Mouse (Mus musculus) embryonic facial prominence, embryonic 12.5 days (tissue): ENCODE data around the gene Cpeb4. TPM values are rescaled to one million over a fixed set of nuclear protein-coding genes. Genes with fewer than 3 reads are reported as not detected.
A peak's percentile ranks its signal among the peaks of the same experiment; 100 is the strongest.
"Not testable (repeated sequence)": the region's sequence is repeated elsewhere in the genome, so short reads cannot be mapped to it uniquely, and the experiment has no call there.

Source experiments
- ATAC-seq: fragments of 200-750 bp; cut with Nextera tagmentation; 2 replicates; pipeline ENCODE4 v1.8.0; 2017; ENCODE audit not compliant: insufficient number of reproducible peaks, insufficient read depth, low FRiP score, low TSS enrichment
- H3K27ac ChIP-seq: fragments of 300-500 bp; sonication (generic); 2 replicates; pipeline ENCODE4 v1.5.1; 2016; ENCODE audit warnings: mild to moderate bottlenecking
- H3K27me3 ChIP-seq: fragments of 300-500 bp; sonication (generic); 2 replicates; pipeline ENCODE4 v1.6.1; 2016; ENCODE audit warnings: mild to moderate bottlenecking, moderate library complexity
- H3K36me3 ChIP-seq: fragments of 300-500 bp; sonication (generic); 2 replicates; pipeline ENCODE4 v1.6.1; 2016; ENCODE audit warnings: mild to moderate bottlenecking
- H3K4me1 ChIP-seq: fragments of 300-500 bp; sonication (generic); 2 replicates; pipeline ENCODE4 v1.6.1; 2016
- H3K4me2 ChIP-seq: fragments of 300-500 bp; sonication (generic); replicated peaks from 2 replicates; pipeline ENCODE4 v1.6.1; 2016; ENCODE audit warnings: mild to moderate bottlenecking, moderate library complexity
- H3K4me3 ChIP-seq: fragments of 300-500 bp; sonication (generic); 2 replicates; pipeline ENCODE4 v1.5.1; 2016; ENCODE audit warnings: mild to moderate bottlenecking
- H3K9ac ChIP-seq: fragments of 300-500 bp; sonication (generic); 2 replicates; pipeline ENCODE4 v1.6.1; 2016; ENCODE audit warnings: mild to moderate bottlenecking, moderate library complexity
- H3K9me3 ChIP-seq: fragments of 300-500 bp; sonication (generic); 2 replicates; pipeline ENCODE4 v1.6.1; 2016; ENCODE audit warnings: mild to moderate bottlenecking, moderate library complexity
- whole genome bisulfite sequencing: fragments of 180-500 bp; shearing (Covaris S2); methylation state at CpG from one replicate; pipeline ENCODE4 v1.1.7; 2016; 5-methylcytosine and 5-hydroxymethylcytosine counted together
- polyA plus RNA-seq: library from polyadenylated mRNA; unstranded; fragments of >200 nt; fragmentation: Nextera tagmentation; extraction: Ambion mirVana; gene quantifications from 2 replicates; pipeline ENCODE4 v1.2.1, GENCODE M21; 2016

The Cpeb4 gene
- polyA plus RNA-seq, 1 experiment from 2014 or later = 5.0 TPM

- peak; percentile 85; the same call in 1 of the 2 replicates for ATAC-seq
- H3K4me2 ChIP-seq = peak overlapping the region; percentile 61
- H3K4me3 ChIP-seq = peak overlapping the region; percentile 42
- no peak overlapping the region for H3K27ac ChIP-seq
- H3K9me3 ChIP-seq = no peaks in the 10 kb centered on the region
- H3K27me3 ChIP-seq = peaks cover 7% of the 10 kb centered on the region; the same call in 1 of the 2 replicates
- peak overlapping the region; percentile 27; the same call in 1 of the 2 replicates for H3K9ac ChIP-seq
- H3K36me3 ChIP-seq = no peaks in the 10 kb centered on the region
- WGBS = 3% methylated on average over 17 of the region's 17 CpGs
- H3K4me1 ChIP-seq = peaks cover 9% of the 10 kb centered on the region
Measured at GRCm38 (mm10) chr11:31949331-31949785, 77.3 kb downstream of the Cpeb4 start.

GRCm38 (mm10) chr11:31960071-31960470 is 88.1 kb downstream of the Cpeb4 start:
- no peak overlapping the region for H3K9ac ChIP-seq
- H3K4me3 ChIP-seq = no peak overlapping the region
- no peaks in the 10 kb centered on the region for H3K36me3 ChIP-seq
- H3K27me3 ChIP-seq = no peaks in the 10 kb centered on the region
- no peak for ATAC-seq
- no peaks in the 10 kb centered on the region for H3K4me1 ChIP-seq
- no peaks in the 10 kb centered on the region for H3K9me3 ChIP-seq
- H3K27ac ChIP-seq = no peak overlapping the region
- no peak overlapping the region for H3K4me2 ChIP-seq

GRCm38 (mm10) chr11:31963993-31964392 is 92.0 kb downstream of the Cpeb4 start:
- H3K36me3 ChIP-seq = no peaks in the 10 kb centered on the region
- H3K4me2 ChIP-seq = no peak overlapping the region
- H3K9me3 ChIP-seq = no peaks in the 10 kb centered on the region
- no peak for ATAC-seq
- no peak overlapping the region for H3K4me3 ChIP-seq
- H3K4me1 ChIP-seq = no peaks in the 10 kb centered on the region
- WGBS = 88% methylated on average over 1 of the region's 1 CpGs
- H3K9ac ChIP-seq = no peak overlapping the region
- H3K27ac ChIP-seq = no peak overlapping the region
- H3K27me3 ChIP-seq = no peaks in the 10 kb centered on the region

GRCm38 (mm10) chr11:31965256-31966134 is 93.5 kb downstream of the Cpeb4 start, which contains the start of gene 4930524B15Rik:
Gene 4930524B15Rik (plus strand): TSS chr11:31965592.
- no peaks in the 10 kb centered on the region for H3K27me3 ChIP-seq
- peak; percentile 47; the same call in 1 of the 2 replicates for ATAC-seq
- H3K36me3 ChIP-seq = no peaks in the 10 kb centered on the region
- peak within 1 kb of the TSS; percentile 26 for H3K4me3 ChIP-seq
- no peak within 1 kb of the TSS for H3K27ac ChIP-seq
- H3K4me1 ChIP-seq = no peaks in the 10 kb centered on the region
- H3K9ac ChIP-seq = 0 out of 2 replicates have a peak within 1 kb of the TSS, but pooled peaks have one; percentile 30
- WGBS = 44% methylated on average over 49 of the region's 49 CpGs
- peak within 1 kb of the TSS; percentile 51 for H3K4me2 ChIP-seq
- no peaks in the 10 kb centered on the region for H3K9me3 ChIP-seq

- ATAC-seq = no peak
- Histone ChIP-seq H3K4me1 (no peaks in the 10 kb centered on the region), H3K4me3 (no peak overlapping the region), H3K4me2 (no peak overlapping the region), H3K9ac (no peak overlapping the region), H3K27me3 (no peaks in the 10 kb centered on the region), H3K9me3 (no peaks in the 10 kb centered on the region), H3K27ac (no peak overlapping the region), H3K36me3 (no peaks in the 10 kb centered on the region)
- WGBS = 79% methylated on average over 4 of the region's 4 CpGs
Measured at GRCm38 (mm10) chr11:31974132-31974531, 102.1 kb downstream of the Cpeb4 start.

- H3K4me3 ChIP-seq = no peak overlapping the region
- no peak for ATAC-seq
- WGBS = 55% methylated on average over 8 of the region's 8 CpGs
Measured at GRCm38 (mm10) chr11:31974826-31975225, 102.8 kb downstream of the Cpeb4 start.

GRCm38 (mm10) chr11:31975678-31976077 is 103.7 kb downstream of the Cpeb4 start:
- H3K9ac ChIP-seq = no peak overlapping the region
- 77% methylated on average over 5 of the region's 5 CpGs for WGBS
- H3K36me3 ChIP-seq = no peaks in the 10 kb centered on the region
- no peak overlapping the region for H3K4me2 ChIP-seq
- no peaks in the 10 kb centered on the region for H3K27me3 ChIP-seq
- no peak overlapping the region for H3K27ac ChIP-seq
- ATAC-seq = no peak
- no peaks in the 10 kb centered on the region for H3K4me1 ChIP-seq
- no peak overlapping the region for H3K4me3 ChIP-seq
- 0 out of 2 replicates have a peak, but pooled peaks cover 3% of the 10 kb centered on the region for H3K9me3 ChIP-seq

More at GRCm38 (mm10) chr11:31974826-31975225, 102.8 kb downstream of the Cpeb4 start:
- Histone ChIP-seq H3K9me3 (no peaks in the 10 kb centered on the region), H3K9ac (no peak overlapping the region), H3K36me3 (no peaks in the 10 kb centered on the region), H3K27me3 (no peaks in the 10 kb centered on the region), H3K4me2 (no peak overlapping the region), H3K27ac (no peak overlapping the region), H3K4me1 (no peaks in the 10 kb centered on the region)

- Histone ChIP-seq H3K4me2 (no peak overlapping the region), H3K27ac (no peak overlapping the region), H3K9me3 (0 out of 2 replicates have a peak, but pooled peaks cover 3% of the 10 kb centered on the region), H3K4me1 (no peaks in the 10 kb centered on the region), H3K27me3 (no peaks in the 10 kb centered on the region), H3K36me3 (no peaks in the 10 kb centered on the region), H3K4me3 (no peak overlapping the region), H3K9ac (no peak overlapping the region)
- ATAC-seq = no peak
- WGBS = 79% methylated on average over 5 of the region's 5 CpGs
Measured at GRCm38 (mm10) chr11:31976137-31976536, 104.1 kb downstream of the Cpeb4 start.

GRCm38 (mm10) chr11:31980089-31980488 is 108.1 kb downstream of the Cpeb4 start:
- 92% methylated on average over 5 of the region's 5 CpGs for WGBS
- not testable (repeated sequence) for H3K9ac ChIP-seq, H3K4me1 ChIP-seq, ATAC-seq, H3K36me3 ChIP-seq, H3K27me3 ChIP-seq, H3K9me3 ChIP-seq, H3K27ac ChIP-seq, H3K4me2 ChIP-seq, H3K4me3 ChIP-seq

GRCm38 (mm10) chr11:31981830-31982229 is 109.8 kb downstream of the Cpeb4 start:
- Histone ChIP-seq H3K4me3 (no peak overlapping the region), H3K27me3 (no peaks in the 10 kb centered on the region), H3K27ac (no peak overlapping the region), H3K9ac (no peak overlapping the region), H3K9me3 (0 out of 2 replicates have a peak, but pooled peaks cover 3% of the 10 kb centered on the region), H3K4me1 (no peaks in the 10 kb centered on the region), H3K4me2 (no peak overlapping the region), H3K36me3 (no peaks in the 10 kb centered on the region)
- ATAC-seq = no peak
- WGBS = 86% methylated on average over 7 of the region's 7 CpGs

GRCm38 (mm10) chr11:31982247-31982943 is 110.4 kb downstream of the Cpeb4 start:
- H3K36me3 ChIP-seq, H3K9ac ChIP-seq, H3K4me2 ChIP-seq, H3K9me3 ChIP-seq, H3K27me3 ChIP-seq, H3K4me1 ChIP-seq, H3K27ac ChIP-seq, H3K4me3 ChIP-seq, ATAC-seq: not testable (repeated sequence)
- WGBS = 84% methylated on average over 13 of the region's 13 CpGs
